Mouse (Mus musculus) midbrain, embryonic 15.5 days (tissue): Measurements from ENCODE around the gene 2410004B18Rik. TPM values are rescaled to one million over a fixed set of nuclear protein-coding genes. Genes with fewer than 3 reads are reported as not detected.
"Not testable (repeated sequence)": the region's sequence is repeated elsewhere in the genome, so short reads cannot be mapped to it uniquely, and the experiment has no call there.

Experiments used
- ATAC-seq: fragments of 200-750 bp; cut with Nextera tagmentation; replicated peaks from 2 replicates; pipeline ENCODE4 v1.8.0; 2017; ENCODE audit warnings: moderate TSS enrichment
- H3K27ac ChIP-seq: fragments of 300-500 bp; sonication (generic); 2 replicates; pipeline ENCODE4 v1.5.1; 2015; ENCODE audit warnings: mild to moderate bottlenecking, inconsistent platforms
- H3K27me3 ChIP-seq: fragments of 300-500 bp; sonication (generic); replicated peaks from 2 replicates; pipeline ENCODE4 v1.6.1; 2015; ENCODE audit warnings: inconsistent platforms
- H3K36me3 ChIP-seq: fragments of 300-500 bp; sonication (generic); replicated peaks from 2 replicates; pipeline ENCODE4 v1.6.1; 2015; ENCODE audit warnings: inconsistent platforms
- H3K4me1 ChIP-seq: fragments of 300-500 bp; sonication (generic); 2 replicates; pipeline ENCODE4 v1.6.1; 2015; ENCODE audit warnings: inconsistent platforms
- H3K4me2 ChIP-seq: fragments of 300-500 bp; sonication (generic); 2 replicates; pipeline ENCODE4 v1.6.1; 2015; ENCODE audit warnings: inconsistent platforms, mild to moderate bottlenecking, moderate library complexity
- H3K4me3 ChIP-seq: fragments of 300-500 bp; sonication (generic); 2 replicates; pipeline ENCODE4 v1.5.1; 2015; ENCODE audit warnings: mild to moderate bottlenecking, inconsistent platforms
- H3K9ac ChIP-seq: fragments of 300-500 bp; sonication (generic); 2 replicates; pipeline ENCODE4 v1.6.1; 2015; ENCODE audit warnings: mild to moderate bottlenecking, inconsistent platforms
- H3K9me3 ChIP-seq: fragments of 300-500 bp; sonication (generic); 2 replicates; pipeline ENCODE4 v1.6.1; 2016; ENCODE audit warnings: inconsistent platforms
- WGBS: fragments of 180-500 bp; shearing (Covaris S2); methylation state at CpG from one replicate; pipeline ENCODE4 v1.1.7; 2015; ENCODE audit warnings: mixed read lengths; 5-methylcytosine and 5-hydroxymethylcytosine counted together
- polyA plus RNA-seq: library from polyadenylated mRNA; unstranded; fragments of >200 nt; fragmentation: Nextera tagmentation; extraction: Ambion mirVana; gene quantifications from 2 replicates; pipeline ENCODE4 v1.2.1, GENCODE M21; 2015

Gene 2410004B18Rik
- polyA plus RNA-seq, 1 experiment from 2014 or later = 78.6 TPM

GRCm38 (mm10) chr3:145952945-145953344, 15.1 kb downstream of the 2410004B18Rik start:
- no peak overlapping the region for H3K4me3 ChIP-seq
- no peaks in the 10 kb centered on the region for H3K9me3 ChIP-seq
- H3K9ac ChIP-seq = no peak overlapping the region
- WGBS = 88% methylated on average over 7 of the region's 7 CpGs
- ATAC-seq = no peak
- H3K36me3 ChIP-seq = no peaks in the 10 kb centered on the region
- no peak overlapping the region for H3K4me2 ChIP-seq
- peaks cover 7% of the 10 kb centered on the region for H3K4me1 ChIP-seq
- no peaks in the 10 kb centered on the region; the same call in 1 of the 2 replicates for H3K27me3 ChIP-seq
- no peak overlapping the region for H3K27ac ChIP-seq

- H3K9me3 ChIP-seq = no peaks in the 10 kb centered on the region
- H3K27ac ChIP-seq = no peak overlapping the region
- H3K4me2 ChIP-seq = no peak overlapping the region
- H3K9ac ChIP-seq = no peak overlapping the region
- H3K27me3 ChIP-seq = no peaks in the 10 kb centered on the region; the same call in 1 of the 2 replicates
- no peaks in the 10 kb centered on the region for H3K36me3 ChIP-seq
- WGBS = 96% methylated on average over 2 of the region's 2 CpGs
- H3K4me3 ChIP-seq = no peak overlapping the region
- ATAC-seq = no peak
- H3K4me1 ChIP-seq = peaks cover 7% of the 10 kb centered on the region
Observed at GRCm38 (mm10) chr3:145953411-145953810, 15.6 kb downstream of the 2410004B18Rik start.

- Histone ChIP-seq H3K9me3 (no peaks in the 10 kb centered on the region), H3K27ac (no peak overlapping the region), H3K36me3 (no peaks in the 10 kb centered on the region), H3K4me2 (no peak overlapping the region), H3K27me3 (no peaks in the 10 kb centered on the region; the same call in 1 of the 2 replicates), H3K9ac (no peak overlapping the region), H3K4me3 (no peak overlapping the region), H3K4me1 (peaks cover 15% of the 10 kb centered on the region)
- 55% methylated on average over 1 of the region's 1 CpGs for WGBS
- no peak for ATAC-seq
Observed at GRCm38 (mm10) chr3:145959824-145960223, 22.0 kb downstream of the 2410004B18Rik start.

GRCm38 (mm10) chr3:145962411-145962810, 24.6 kb downstream of the 2410004B18Rik start:
- H3K4me1 ChIP-seq = peaks cover 19% of the 10 kb centered on the region
- no peaks in the 10 kb centered on the region for H3K36me3 ChIP-seq
- H3K4me2 ChIP-seq = no peak overlapping the region
- ATAC-seq = no peak
- no peak overlapping the region for H3K4me3 ChIP-seq
- 14% methylated on average over 9 of the region's 9 CpGs for WGBS
- no peak overlapping the region for H3K9ac ChIP-seq
- no peak overlapping the region for H3K27ac ChIP-seq
- H3K9me3 ChIP-seq = no peaks in the 10 kb centered on the region
- H3K27me3 ChIP-seq = no peaks in the 10 kb centered on the region; the same call in none of the 2 replicates

GRCm38 (mm10) chr3:145963101-145964017, 25.5 kb downstream of the 2410004B18Rik start:
- Histone ChIP-seq H3K4me2 (peak overlapping the region; percentile 40), H3K27me3 (no peaks in the 10 kb centered on the region; the same call in none of the 2 replicates), H3K36me3 (no peaks in the 10 kb centered on the region), H3K9me3 (no peaks in the 10 kb centered on the region), H3K9ac (no peak overlapping the region), H3K4me3 (peak overlapping the region; percentile 10; the same call in 1 of the 2 replicates), H3K4me1 (peaks cover 19% of the 10 kb centered on the region), H3K27ac (no peak overlapping the region)
- WGBS = 16% methylated on average over 31 of the region's 31 CpGs
- ATAC-seq = no peak

- ATAC-seq = peak; percentile 71
- Histone ChIP-seq H3K27ac (no peak overlapping the region), H3K27me3 (no peaks in the 10 kb centered on the region; the same call in none of the 2 replicates), H3K9ac (no peak overlapping the region), H3K9me3 (no peaks in the 10 kb centered on the region), H3K4me2 (peak overlapping the region; percentile 40), H3K4me1 (peaks cover 19% of the 10 kb centered on the region), H3K36me3 (no peaks in the 10 kb centered on the region), H3K4me3 (0 out of 2 replicates have a peak overlapping the region, but pooled peaks have one; percentile 10)
- 16% methylated on average over 10 of the region's 10 CpGs for WGBS
Observed at GRCm38 (mm10) chr3:145964018-145964387, 26.2 kb downstream of the 2410004B18Rik start.

- no peaks in the 10 kb centered on the region for H3K36me3 ChIP-seq
- no peak overlapping the region for H3K4me3 ChIP-seq
- H3K4me1 ChIP-seq = peaks cover 19% of the 10 kb centered on the region
- 7% methylated on average over 10 of the region's 10 CpGs for WGBS
- ATAC-seq = peak; percentile 83
- no peak overlapping the region for H3K9ac ChIP-seq
- no peaks in the 10 kb centered on the region; the same call in none of the 2 replicates for H3K27me3 ChIP-seq
- no peaks in the 10 kb centered on the region for H3K9me3 ChIP-seq
- peak overlapping the region; percentile 40 for H3K4me2 ChIP-seq
- H3K27ac ChIP-seq = no peak overlapping the region
Observed at GRCm38 (mm10) chr3:145964473-145964872, 26.7 kb downstream of the 2410004B18Rik start.

GRCm38 (mm10) chr3:145965583-145965982, 27.8 kb downstream of the 2410004B18Rik start:
- peaks cover 19% of the 10 kb centered on the region for H3K4me1 ChIP-seq
- not testable (repeated sequence) for H3K9me3 ChIP-seq, H3K4me2 ChIP-seq, H3K27me3 ChIP-seq, H3K36me3 ChIP-seq, ATAC-seq, H3K9ac ChIP-seq, H3K4me3 ChIP-seq, H3K27ac ChIP-seq
- 87% methylated on average over 3 of the region's 3 CpGs for WGBS

- no peaks in the 10 kb centered on the region; the same call in none of the 2 replicates for H3K27me3 ChIP-seq
- WGBS = 93% methylated on average over 5 of the region's 5 CpGs
- no peak for ATAC-seq
Observed at GRCm38 (mm10) chr3:145966806-145967205, 29.0 kb downstream of the 2410004B18Rik start.

GRCm38 (mm10) chr3:145969031-145969501, 31.3 kb downstream of the 2410004B18Rik start:
- H3K4me2 ChIP-seq = no peak overlapping the region
- no peak overlapping the region for H3K27ac ChIP-seq
- WGBS = 48% methylated on average over 14 of the region's 14 CpGs
- no peaks in the 10 kb centered on the region for H3K36me3 ChIP-seq
- no peaks in the 10 kb centered on the region; the same call in 1 of the 2 replicates for H3K27me3 ChIP-seq
- no peak overlapping the region for H3K9ac ChIP-seq
- no peaks in the 10 kb centered on the region for H3K9me3 ChIP-seq
- no peak for ATAC-seq
- H3K4me3 ChIP-seq = no peak overlapping the region
- H3K4me1 ChIP-seq = peaks cover 9% of the 10 kb centered on the region

More at GRCm38 (mm10) chr3:145966806-145967205, 29.0 kb downstream of the 2410004B18Rik start:
- Histone ChIP-seq H3K36me3 (no peaks in the 10 kb centered on the region), H3K9ac (no peak overlapping the region), H3K4me2 (no peak overlapping the region), H3K27ac (no peak overlapping the region), H3K9me3 (no peaks in the 10 kb centered on the region), H3K4me3 (no peak overlapping the region), H3K4me1 (peaks cover 19% of the 10 kb centered on the region)

GRCm38 (mm10) chr3:145971501-145971900, 33.7 kb downstream of the 2410004B18Rik start:
- Histone ChIP-seq H3K9ac (no peak overlapping the region), H3K36me3 (no peaks in the 10 kb centered on the region), H3K4me2 (no peak overlapping the region), H3K4me3 (no peak overlapping the region), H3K27me3 (no peaks in the 10 kb centered on the region), H3K9me3 (no peaks in the 10 kb centered on the region), H3K4me1 (no peaks in the 10 kb centered on the region), H3K27ac (no peak overlapping the region)
- ATAC-seq = no peak
- 32% methylated on average over 10 of the region's 10 CpGs for WGBS

- Histone ChIP-seq H3K9ac (no peak overlapping the region), H3K27ac (no peak overlapping the region), H3K4me1 (no peaks in the 10 kb centered on the region), H3K27me3 (no peaks in the 10 kb centered on the region), H3K9me3 (no peaks in the 10 kb centered on the region), H3K4me2 (no peak overlapping the region), H3K36me3 (no peaks in the 10 kb centered on the region), H3K4me3 (no peak overlapping the region)
- ATAC-seq = no peak
- 89% methylated on average over 7 of the region's 7 CpGs for WGBS
Observed at GRCm38 (mm10) chr3:145974986-145975385, 37.2 kb downstream of the 2410004B18Rik start.
